Mouse (Mus musculus): ENCODE measurements at regions not wholly inside any gene's neighbourhood (a gene's known extent, or its start where the extent isn't known, plus 50 kb on each side); places are given as distances from the start of the nearest gene placed in this dataset.
A peak's percentile ranks its signal among the peaks of the same experiment; 100 is the strongest.

- peak; percentile 69 for DNase-seq (ENCODE audit: low spot score)
Observed at GRCm38 (mm10) chr16:78635257-78635656, 58.7 kb upstream of the D16Ertd472e start.

GRCm38 (mm10) chr16:78631797-78632196 lies 55.3 kb upstream of the D16Ertd472e start:
- DNase-seq (ENCODE audit: low spot score): no peak

- no peak for DNase-seq (ENCODE audit: low spot score)
Observed at GRCm38 (mm10) chr16:78626803-78627202, 50.3 kb upstream of the D16Ertd472e start.

Measured in layer of hippocampus, adult 11-12 months (tissue).